Mouse (Mus musculus) neural tube, embryonic 11.5 days (tissue): ENCODE results near the gene Supt3. TPM values are rescaled to one million over a fixed set of nuclear protein-coding genes. Genes with fewer than 3 reads are reported as not detected.

Source experiments
- ATAC-seq: fragments of 200-750 bp; cut with Nextera tagmentation; 2 replicates; pipeline ENCODE4 v1.8.0; 2017; ENCODE audit warnings: moderate number of reproducible peaks, mild to moderate bottlenecking, moderate TSS enrichment, moderate library complexity; ENCODE audit not compliant: insufficient read depth, low FRiP score, low TSS enrichment
- DNase-seq: peaks from one replicate; pipeline ENCODE4 v3.0.0-alpha.2; 2015; ENCODE audit warnings: low spot score
- H3K27ac ChIP-seq: fragments of 300-500 bp; sonication (generic); 2 replicates; pipeline ENCODE4 v1.5.1; 2014; ENCODE audit warnings: low read depth, mild to moderate bottlenecking, low read length
- H3K27me3 ChIP-seq: fragments of 300-500 bp; sonication (generic); 2 replicates; pipeline ENCODE4 v1.6.1; 2014; ENCODE audit warnings: mild to moderate bottlenecking, low read length, mixed read lengths; ENCODE audit not compliant: control insufficient read depth, insufficient read depth
- H3K36me3 ChIP-seq: fragments of 300-500 bp; sonication (generic); 2 replicates; pipeline ENCODE4 v1.6.1; 2014; ENCODE audit warnings: mild to moderate bottlenecking, low read length, moderate library complexity, mixed read lengths; ENCODE audit not compliant: control insufficient read depth, insufficient read depth
- H3K4me1 ChIP-seq: fragments of 300-500 bp; sonication (generic); 2 replicates; pipeline ENCODE4 v1.6.1; 2014; ENCODE audit warnings: low read length, mixed read lengths; ENCODE audit not compliant: control insufficient read depth, insufficient read depth
- H3K4me2 ChIP-seq: fragments of 300-500 bp; sonication (generic); 2 replicates; pipeline ENCODE4 v1.6.1; 2014; ENCODE audit warnings: low read depth, mild to moderate bottlenecking, moderate library complexity
- H3K4me3 ChIP-seq: fragments of 300-500 bp; sonication (generic); 2 replicates; pipeline ENCODE4 v1.5.1; 2014; ENCODE audit warnings: low read depth, low read length
- H3K9ac ChIP-seq: fragments of 300-500 bp; sonication (generic); 2 replicates; pipeline ENCODE4 v1.6.1; 2014; ENCODE audit warnings: mild to moderate bottlenecking, low read length
- H3K9me3 ChIP-seq: fragments of 300-500 bp; sonication (generic); 2 replicates; pipeline ENCODE4 v1.6.1; 2016; ENCODE audit warnings: low read length; ENCODE audit not compliant: control insufficient read depth
- WGBS: fragments of 180-500 bp; shearing (Covaris S2); extraction: QIAGEN DNeasy Blood & Tissue Kit; methylation state at CpG from one replicate; pipeline ENCODE4 v1.1.7; 2014; 5-methylcytosine and 5-hydroxymethylcytosine counted together
- polyA plus RNA-seq: library from polyadenylated mRNA; unstranded; fragments of >200 nt; fragmentation: Nextera tagmentation; extraction: Ambion mirVana; gene quantifications from 2 replicates; pipeline ENCODE4 v1.2.1, GENCODE M21; 2014

Supt3 gene
- polyA plus RNA-seq, 1 experiment from 2014 or later = 23.4 TPM

GRCm38 (mm10) chr17:45165741-45166140 is 388.8 kb downstream of the Supt3 start:
- Histone ChIP-seq H3K4me3 (no peak overlapping the region), H3K9ac (no peak overlapping the region), H3K27me3 (no peaks in the 10 kb centered on the region), H3K4me1 (no peaks in the 10 kb centered on the region), H3K9me3 (no peaks in the 10 kb centered on the region), H3K36me3 (no peaks in the 10 kb centered on the region), H3K27ac (no peak overlapping the region), H3K4me2 (no peak overlapping the region)
- DNase-seq = no peak
- WGBS = 33% methylated on average over 4 of the region's 4 CpGs
- ATAC-seq = no peak

Other genes starting within 250 kb of the Supt3 start
- gene Runx2, start 37.6 kb downstream of the Supt3 start, polyA plus RNA-seq = 1.0 and 1.4 TPM in 2 replicates